Comparison of ENCODE assay signal across 24 mouse cellular contexts in genomic region chr8:128431082-128431481, GRCm38 (mm10).
"Had no signal": no experiment of that assay in that cellular context is flagged by ENCODE, and none has a peak within 500 bp of the region (broad histone marks: within the 10 kb centered on the region; RNA-seq: fewer than 3 reads in every experiment).

No protein-coding gene starts in this region.

- H3K27me3 ChIP-seq: limb, embryonic 12.5 days; limb, embryonic 15.5 days; neural tube, embryonic 12.5 days; neural tube, embryonic 15.5 days had no signal

- H3K9me3 ChIP-seq: limb, embryonic 12.5 days; limb, embryonic 15.5 days; neural tube, embryonic 12.5 days; neural tube, embryonic 15.5 days had no signal

- H3K27ac ChIP-seq: kidney, postnatal 0 days; limb, embryonic 12.5 days; limb, embryonic 15.5 days; liver, embryonic 14.5 days; macrophage; neural tube, embryonic 12.5 days; neural tube, embryonic 15.5 days; stomach, postnatal 0 days had no signal

- H3K4me2 ChIP-seq: limb, embryonic 12.5 days; limb, embryonic 15.5 days; liver, embryonic 11.5 days; lung, embryonic 14.5 days; midbrain, embryonic 11.5 days; neural tube, embryonic 12.5 days; neural tube, embryonic 15.5 days had no signal

- H3K4me3 ChIP-seq: limb, embryonic 12.5 days; limb, embryonic 15.5 days; neural tube, embryonic 12.5 days; neural tube, embryonic 15.5 days had no signal

- ATAC-seq: intestine, embryonic 16.5 days; liver, postnatal 0 days; lung, postnatal 0 days had no signal

- DNase-seq: kidney, adult 18-20 months; kidney, postnatal 36 days; left cerebral cortex, postnatal 4 days; liver, postnatal 0 days; lung, embryonic 14.5 days; midbrain, embryonic 14.5 days; right cerebral cortex, adult 18-20 months; right cerebral cortex, postnatal 14 days; right cerebral cortex, postnatal 4 days; thymus, adult 2 months; thymus, postnatal 14 days; thymus, postnatal 4 days had no signal

- H3K9ac ChIP-seq: limb, embryonic 12.5 days; limb, embryonic 15.5 days; liver, embryonic 14.5 days; liver, postnatal 0 days; lung, embryonic 14.5 days; neural tube, embryonic 12.5 days; neural tube, embryonic 15.5 days had no signal

- H3K4me1 ChIP-seq: limb, embryonic 12.5 days; limb, embryonic 15.5 days; neural tube, embryonic 12.5 days; neural tube, embryonic 15.5 days had no signal
